Mouse (Mus musculus): ENCODE results near the gene Cd300a.

- TF ChIP-seq CTCF (IDR thresholded peaks at IDR 0.05; ENCODE audit: control insufficient read depth, insufficient read depth, low read length) (no peak), POLR2A (IDR thresholded peaks at IDR 0.05; ENCODE audit: borderline replicate concordance, control insufficient read depth, low read depth, low read length) (no peak)
Measured at GRCm38 (mm10) chr11:114896085-114896484, 6.2 kb downstream of the Cd300a start.

Measured in bone marrow, adult 2 months (tissue).